Mouse (Mus musculus) heart, embryonic 13.5 days (tissue): ENCODE results near the gene Epb42. TPM values are rescaled to one million over a fixed set of nuclear protein-coding genes. Genes with fewer than 3 reads are reported as not detected.

Source experiments
- microRNA-seq: library from miRNA; unstranded; fragments of <30 nt; microRNA quantifications from one replicate; pipeline ENCODE4, GENCODE M21; 2016
- polyA plus RNA-seq: library from polyadenylated mRNA; unstranded; fragments of >200 nt; fragmentation: Nextera tagmentation; extraction: Ambion mirVana; gene quantifications from 2 replicates; pipeline ENCODE4 v1.2.1, GENCODE M21; 2015

The Epb42 gene
- polyA plus RNA-seq, 1 experiment from 2014 or later: 8.5 TPM

Small RNAs within 50 kb of the gene (microRNA-seq; reads per million reads assigned to microRNA genes)
- gene Gm44325: not detected

Other genes with a start within 250 kb of the Epb42 start
- gene Cdan1, start 186.9 kb downstream of the Epb42 start, polyA plus RNA-seq: 5.3 and 5.5 TPM in 2 replicates
- gene Ttbk2, start 186.5 kb downstream of the Epb42 start, polyA plus RNA-seq: 2.4 and 2.6 TPM in 2 replicates
- gene Ubr1, start 66.4 kb downstream of the Epb42 start, polyA plus RNA-seq: 18.3 and 21.6 TPM in 2 replicates
- 1.9 and 2.3 TPM in 2 replicates for gene Tmem62, start 60.1 kb downstream of the Epb42 start, polyA plus RNA-seq
- 37.3 and 38.3 TPM in 2 replicates for gene Ccndbp1, start 28.7 kb downstream of the Epb42 start, polyA plus RNA-seq
- 0.16 TPM in 1 of 2 replicates, not detected in the other for gene Tgm5, start 48.8 kb upstream of the Epb42 start, polyA plus RNA-seq
- not detected in 2 replicates for gene Tgm7, start 72.7 kb upstream of the Epb42 start, polyA plus RNA-seq
- 11.1 and 11.3 TPM in 2 replicates for gene Adal, start 103.4 kb upstream of the Epb42 start, polyA plus RNA-seq
- gene Lcmt2, start 103.6 kb upstream of the Epb42 start, polyA plus RNA-seq: 14.3 and 16.3 TPM in 2 replicates
- gene Tubgcp4, start 133.6 kb upstream of the Epb42 start, polyA plus RNA-seq: 32.4 and 32.5 TPM in 2 replicates
- 5.3 and 5.8 TPM in 2 replicates for gene Zscan29, start 134.1 kb upstream of the Epb42 start, polyA plus RNA-seq
- 44.5 and 44.6 TPM in 2 replicates for gene Trp53bp1, start 234.3 kb upstream of the Epb42 start, polyA plus RNA-seq